Mouse (Mus musculus) layer of hippocampus, adult 8-10 months (tissue): ENCODE measurements at regions not wholly inside any gene's neighbourhood (a gene's known extent, or its start where the extent isn't known, plus 50 kb on each side); places are given as distances from the start of the nearest gene placed in this dataset.

ENCODE experiments used
- DNase-seq, 2 experiments: peaks; one replicate each; pipeline ENCODE4 v3.0.0; 2022; ENCODE audit warnings: low spot score in 2 of 2

GRCm38 (mm10) chr1:189092819-189093218, 85.2 kb upstream of the Kctd3 start:
- DNase-seq: no peak

- DNase-seq: no peak
These were observed 77.6 kb upstream of the Kctd3 start for GRCm38 (mm10) chr1:189085245-189085644.

- DNase-seq: no peak
These were observed 73.6 kb upstream of the Kctd3 start for GRCm38 (mm10) chr1:189081267-189081666.

GRCm38 (mm10) chr1:189080797-189081196, 73.2 kb upstream of the Kctd3 start:
- DNase-seq: peak; percentile 23 to 24

- DNase-seq: no peak
These were observed 72.1 kb upstream of the Kctd3 start for GRCm38 (mm10) chr1:189079451-189080410.

GRCm38 (mm10) chr1:189077861-189078260, 70.2 kb upstream of the Kctd3 start:
- DNase-seq: no peak

GRCm38 (mm10) chr1:189076276-189076675, 68.6 kb upstream of the Kctd3 start:
- no peak for DNase-seq

- no peak for DNase-seq
These were observed 68.0 kb upstream of the Kctd3 start for GRCm38 (mm10) chr1:189075671-189076070.

- no peak for DNase-seq
These were observed 64.9 kb upstream of the Kctd3 start for GRCm38 (mm10) chr1:189072516-189072915.

GRCm38 (mm10) chr1:189068204-189068603, 60.6 kb upstream of the Kctd3 start:
- no peak for DNase-seq

- no peak for DNase-seq
These were observed 59.7 kb upstream of the Kctd3 start for GRCm38 (mm10) chr1:189067204-189067960.

GRCm38 (mm10) chr1:189066446-189067151, 59.0 kb upstream of the Kctd3 start:
- DNase-seq: no peak

GRCm38 (mm10) chr1:189065152-189065910, 57.7 kb upstream of the Kctd3 start:
- DNase-seq: no peak

GRCm38 (mm10) chr1:189064629-189065028, 57.0 kb upstream of the Kctd3 start:
- no peak for DNase-seq

- DNase-seq: no peak
These were observed 56.1 kb upstream of the Kctd3 start for GRCm38 (mm10) chr1:189063699-189064098.

- DNase-seq: no peak
These were observed 55.6 kb upstream of the Kctd3 start for GRCm38 (mm10) chr1:189063209-189063608.
